In the genomic region with DNA sequence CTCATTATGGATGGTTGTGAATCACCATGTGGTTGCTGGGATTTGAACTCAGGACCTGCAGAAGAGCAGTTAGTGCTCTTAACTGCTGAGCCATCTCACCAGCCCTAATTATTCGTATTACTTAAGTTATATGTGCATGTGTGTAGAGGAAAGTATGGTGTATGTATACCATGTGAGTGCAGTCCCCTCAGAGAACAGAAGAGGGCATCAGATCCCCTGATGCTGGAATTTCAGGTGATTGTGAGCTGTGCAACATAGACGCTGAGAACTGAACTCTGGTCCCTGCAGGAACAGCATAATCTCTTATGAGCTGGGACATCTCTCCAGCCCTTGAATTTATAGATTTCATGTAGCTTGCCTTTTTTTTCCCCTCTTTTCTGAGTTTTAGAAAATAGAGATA, we compare ENCODE assay signal across 15 mouse cellular contexts.
"Had no signal": no experiment of that assay in that cellular context is flagged by ENCODE, and none has a peak within 500 bp of the region (broad histone marks: within the 10 kb centered on the region; RNA-seq: fewer than 3 reads in every experiment).

No protein-coding gene starts in this region.

- H3K9me3 ChIP-seq: kidney, embryonic 15.5 days; limb, embryonic 13.5 days; midbrain, embryonic 10.5 days; neural tube, embryonic 13.5 days; stomach, embryonic 15.5 days had no signal

- H3K27me3 ChIP-seq: kidney, embryonic 15.5 days; limb, embryonic 13.5 days; neural tube, embryonic 13.5 days; stomach, embryonic 15.5 days had no signal

- H3K4me2 ChIP-seq: kidney, embryonic 15.5 days; limb, embryonic 13.5 days; liver, embryonic 11.5 days; neural tube, embryonic 13.5 days; stomach, embryonic 15.5 days had no signal

- DNase-seq: kidney, adult 2 months; kidney, postnatal 14 days; layer of hippocampus, postnatal 36 days; left cerebral cortex, postnatal 4 days; lung, adult 18-20 months; lung, postnatal 4 days; midbrain, embryonic 14.5 days; retina, postnatal 1 day; thymus, postnatal 36 days had no signal

- H3K4me1 ChIP-seq: kidney, embryonic 15.5 days; limb, embryonic 13.5 days; midbrain, embryonic 10.5 days; neural tube, embryonic 13.5 days; stomach, embryonic 15.5 days had no signal

- H3K4me3 ChIP-seq: kidney, embryonic 15.5 days; limb, embryonic 13.5 days; midbrain, embryonic 10.5 days; neural tube, embryonic 13.5 days; stomach, embryonic 15.5 days had no signal

- H3K9ac ChIP-seq: kidney, embryonic 15.5 days; limb, embryonic 13.5 days; neural tube, embryonic 13.5 days; stomach, embryonic 15.5 days had no signal

- H3K27ac ChIP-seq: kidney, embryonic 15.5 days; limb, embryonic 13.5 days; midbrain, embryonic 10.5 days; neural tube, embryonic 13.5 days; stomach, embryonic 15.5 days had no signal
